Mouse (Mus musculus): Measurements from ENCODE around the gene Rsf1. TPM values are rescaled to one million over a fixed set of nuclear protein-coding genes. Genes with fewer than 3 reads are reported as not detected.

Gene Rsf1
- polyA plus RNA-seq, 1 experiment from 2014 or later: 9.5 TPM

- Histone ChIP-seq H3K4me1 (replicated peaks; ENCODE audit: control insufficient read depth, insufficient read depth, low read length) (no peaks in the 10 kb centered on the region; the same call in 1 of the 2 replicates), H3K4me3 (ENCODE audit: low read depth, low read length) (peak overlapping the region; percentile 72), H3K36me3 (ENCODE audit: control insufficient read depth, insufficient read depth) (no peaks in the 10 kb centered on the region), H3K9me3 (ENCODE audit: control insufficient read depth) (no peaks in the 10 kb centered on the region), H3K9ac (ENCODE audit: low read depth, low read length) (no peak overlapping the region), H3K27me3 (replicated peaks; ENCODE audit: control insufficient read depth, insufficient read depth, low read length) (no peaks in the 10 kb centered on the region), H3K4me2 (replicated peaks; ENCODE audit: low read depth) (peak overlapping the region; percentile 91), H3K27ac (ENCODE audit: low read depth, low read length) (0 out of 2 replicates have a peak overlapping the region, but pooled peaks have one; percentile 41)
- TF ChIP-seq CTCF (IDR thresholded peaks at IDR 0.05; ENCODE audit: low read depth): no peak
- WGBS: 43% methylated on average over 8 of the region's 8 CpGs
- ATAC-seq: peak; percentile 56
These were observed 155.3 kb downstream of the Rsf1 start for GRCm38 (mm10) chr7:97735021-97735420.

- H3K4me1 ChIP-seq (replicated peaks; ENCODE audit: control insufficient read depth, insufficient read depth, low read length): no peaks in the 10 kb centered on the region; the same call in 1 of the 2 replicates
- H3K4me2 ChIP-seq (replicated peaks; ENCODE audit: low read depth): peak overlapping the region; percentile 91
- no peak overlapping the region for H3K9ac ChIP-seq (ENCODE audit: low read depth, low read length)
These were observed 156.3 kb downstream of the Rsf1 start for GRCm38 (mm10) chr7:97735886-97736420.

GRCm38 (mm10) chr7:97737256-97737637 is 157.6 kb downstream of the Rsf1 start:
- TF ChIP-seq CTCF (IDR thresholded peaks at IDR 0.05; ENCODE audit: low read depth): no peak
- Histone ChIP-seq H3K4me1 (replicated peaks; ENCODE audit: control insufficient read depth, insufficient read depth, low read length) (no peaks in the 10 kb centered on the region; the same call in 1 of the 2 replicates), H3K9ac (ENCODE audit: low read depth, low read length) (peak overlapping the region; percentile 62), H3K4me2 (replicated peaks; ENCODE audit: low read depth) (peak overlapping the region; percentile 91), H3K36me3 (ENCODE audit: control insufficient read depth, insufficient read depth) (no peaks in the 10 kb centered on the region), H3K27me3 (replicated peaks; ENCODE audit: control insufficient read depth, insufficient read depth, low read length) (no peaks in the 10 kb centered on the region), H3K9me3 (ENCODE audit: control insufficient read depth) (no peaks in the 10 kb centered on the region), H3K27ac (ENCODE audit: low read depth, low read length) (peak overlapping the region; percentile 83), H3K4me3 (ENCODE audit: low read depth, low read length) (peak overlapping the region; percentile 72)
- ATAC-seq: no peak
- WGBS: 6% methylated on average over 12 of the region's 12 CpGs

More at GRCm38 (mm10) chr7:97735886-97736420, 156.3 kb downstream of the Rsf1 start:
- Histone ChIP-seq H3K27me3 (replicated peaks; ENCODE audit: control insufficient read depth, insufficient read depth, low read length) (no peaks in the 10 kb centered on the region), H3K4me3 (ENCODE audit: low read depth, low read length) (peak overlapping the region; percentile 72), H3K9me3 (ENCODE audit: control insufficient read depth) (no peaks in the 10 kb centered on the region), H3K36me3 (ENCODE audit: control insufficient read depth, insufficient read depth) (no peaks in the 10 kb centered on the region), H3K27ac (ENCODE audit: low read depth, low read length) (peak overlapping the region; percentile 41)
- no peak for TF ChIP-seq CTCF (IDR thresholded peaks at IDR 0.05; ENCODE audit: low read depth)
- WGBS: 43% methylated on average over 4 of the region's 4 CpGs
- no peak for ATAC-seq

GRCm38 (mm10) chr7:97737638-97738456 is 158.2 kb downstream of the Rsf1 start, which contains the start of gene Aqp11:
TSS of gene Aqp11 (minus strand) at chr7:97738289.
- 1% methylated on average over 57 of the region's 64 CpGs for WGBS
- peak within 1 kb of the TSS; percentile 62 for H3K9ac ChIP-seq (ENCODE audit: low read depth, low read length)
- H3K4me1 ChIP-seq (replicated peaks; ENCODE audit: control insufficient read depth, insufficient read depth, low read length): no peaks in the 10 kb centered on the region; the same call in 1 of the 2 replicates
- peak within 1 kb of the TSS; percentile 84 for H3K27ac ChIP-seq (ENCODE audit: low read depth, low read length)
- peak; percentile 85 for ATAC-seq
- H3K27me3 ChIP-seq (replicated peaks; ENCODE audit: control insufficient read depth, insufficient read depth, low read length): no peaks in the 10 kb centered on the region
- no peaks in the 10 kb centered on the region for H3K9me3 ChIP-seq (ENCODE audit: control insufficient read depth)
- H3K4me2 ChIP-seq (replicated peaks; ENCODE audit: low read depth): peak within 1 kb of the TSS; percentile 91
- H3K36me3 ChIP-seq (ENCODE audit: control insufficient read depth, insufficient read depth): no peaks in the 10 kb centered on the region
- H3K4me3 ChIP-seq (ENCODE audit: low read depth, low read length): peak within 1 kb of the TSS; percentile 72
- no peak for TF ChIP-seq CTCF (IDR thresholded peaks at IDR 0.05; ENCODE audit: low read depth)

- ATAC-seq: peak; percentile 83
These were observed 161.3 kb downstream of the Rsf1 start for GRCm38 (mm10) chr7:97740948-97741347.

GRCm38 (mm10) chr7:97741756-97742291 is 162.1 kb downstream of the Rsf1 start:
- no peak overlapping the region for H3K4me2 ChIP-seq (replicated peaks; ENCODE audit: low read depth)
- H3K27ac ChIP-seq (ENCODE audit: low read depth, low read length): peak overlapping the region; percentile 84
- no peaks in the 10 kb centered on the region for H3K36me3 ChIP-seq (ENCODE audit: control insufficient read depth, insufficient read depth)
- no peaks in the 10 kb centered on the region for H3K27me3 ChIP-seq (replicated peaks; ENCODE audit: control insufficient read depth, insufficient read depth, low read length)
- WGBS: 13% methylated on average over 1 of the region's 1 CpGs
- H3K4me3 ChIP-seq (ENCODE audit: low read depth, low read length): no peak overlapping the region
- peak; percentile 20; the same call in 1 of the 2 replicates for TF ChIP-seq CTCF (IDR thresholded peaks at IDR 0.05; ENCODE audit: low read depth)
- H3K9ac ChIP-seq (ENCODE audit: low read depth, low read length): no peak overlapping the region
- H3K4me1 ChIP-seq (replicated peaks; ENCODE audit: control insufficient read depth, insufficient read depth, low read length): no peaks in the 10 kb centered on the region
- no peaks in the 10 kb centered on the region for H3K9me3 ChIP-seq (ENCODE audit: control insufficient read depth)
- no peak for ATAC-seq

More at GRCm38 (mm10) chr7:97740948-97741347, 161.3 kb downstream of the Rsf1 start:
- Histone ChIP-seq H3K27ac (ENCODE audit: low read depth, low read length) (peak overlapping the region; percentile 84), H3K36me3 (ENCODE audit: control insufficient read depth, insufficient read depth) (no peaks in the 10 kb centered on the region), H3K4me3 (ENCODE audit: low read depth, low read length) (no peak overlapping the region), H3K9me3 (ENCODE audit: control insufficient read depth) (no peaks in the 10 kb centered on the region), H3K4me1 (replicated peaks; ENCODE audit: control insufficient read depth, insufficient read depth, low read length) (no peaks in the 10 kb centered on the region), H3K27me3 (replicated peaks; ENCODE audit: control insufficient read depth, insufficient read depth, low read length) (no peaks in the 10 kb centered on the region), H3K9ac (ENCODE audit: low read depth, low read length) (no peak overlapping the region), H3K4me2 (replicated peaks; ENCODE audit: low read depth) (no peak overlapping the region)
- no peak for TF ChIP-seq CTCF (IDR thresholded peaks at IDR 0.05; ENCODE audit: low read depth)
- WGBS: 16% methylated on average over 10 of the region's 10 CpGs

Other genes with a start within 250 kb of the Rsf1 start
- 0.41 and 0.48 TPM in 2 replicates for gene Usp35, start 247.9 kb upstream of the Rsf1 start, polyA plus RNA-seq (2015; fragmentation: Nextera tagmentation; extraction: Ambion mirVana)
- 1.4 TPM in 2 replicates for gene Kctd21, start 247.6 kb upstream of the Rsf1 start, polyA plus RNA-seq (2015; fragmentation: Nextera tagmentation; extraction: Ambion mirVana)
- 14.5 and 15.7 TPM in 2 replicates for gene Alg8, start 208.3 kb upstream of the Rsf1 start, polyA plus RNA-seq (2015; fragmentation: Nextera tagmentation; extraction: Ambion mirVana)
- 517 and 549 TPM in 2 replicates for gene Ndufc2, start 179.9 kb upstream of the Rsf1 start, polyA plus RNA-seq (2015; fragmentation: Nextera tagmentation; extraction: Ambion mirVana)
- 1.6 and 2.4 TPM in 2 replicates for gene Thrsp, start 162.2 kb upstream of the Rsf1 start, polyA plus RNA-seq (2015; fragmentation: Nextera tagmentation; extraction: Ambion mirVana)
- 4.8 and 5.3 TPM in 2 replicates for gene Kctd14, start 128.6 kb upstream of the Rsf1 start, polyA plus RNA-seq (2015; fragmentation: Nextera tagmentation; extraction: Ambion mirVana)
- gene Ints4, start 98.9 kb upstream of the Rsf1 start, polyA plus RNA-seq (2015; fragmentation: Nextera tagmentation; extraction: Ambion mirVana): 14.3 and 15.9 TPM in 2 replicates
- gene Aamdc, start 392 bp upstream of the Rsf1 start, polyA plus RNA-seq (2015; fragmentation: Nextera tagmentation; extraction: Ambion mirVana): 86.8 and 97.5 TPM in 2 replicates
- 60.9 and 65.2 TPM in 2 replicates for gene Clns1a, start 116.7 kb downstream of the Rsf1 start, polyA plus RNA-seq (2015; fragmentation: Nextera tagmentation; extraction: Ambion mirVana)
- gene Aqp11, start 158.4 kb downstream of the Rsf1 start, polyA plus RNA-seq (2015; fragmentation: Nextera tagmentation; extraction: Ambion mirVana): 167 and 184 TPM in 2 replicates
- 28.8 and 32.9 TPM in 2 replicates for gene Pak1, start 208.7 kb downstream of the Rsf1 start, polyA plus RNA-seq (2015; fragmentation: Nextera tagmentation; extraction: Ambion mirVana)